Mouse (Mus musculus) midbrain, embryonic 11.5 days (tissue): ENCODE results near the gene Ifnb1. TPM values are rescaled to one million over a fixed set of nuclear protein-coding genes. Genes with fewer than 3 reads are reported as not detected.

ENCODE experiments used
- ATAC-seq: fragments of 200-750 bp; cut with Nextera tagmentation; 2 replicates; pipeline ENCODE4 v1.8.0; 2017; ENCODE audit warnings: moderate TSS enrichment, moderate library complexity; ENCODE audit not compliant: low FRiP score
- DNase-seq: peaks from one replicate; pipeline ENCODE4 v3.0.0; 2015; ENCODE audit warnings: low spot score; ENCODE audit errors: missing footprints
- H3K27ac ChIP-seq: fragments of 300-500 bp; sonication (generic); 2 replicates; pipeline ENCODE4 v1.5.1; 2014; ENCODE audit warnings: low read depth, low read length
- H3K27me3 ChIP-seq: fragments of 300-500 bp; sonication (generic); 2 replicates; pipeline ENCODE4 v1.6.1; 2014; ENCODE audit warnings: mild to moderate bottlenecking, low read length, moderate library complexity, mixed read lengths; ENCODE audit not compliant: control insufficient read depth, insufficient read depth
- H3K36me3 ChIP-seq: fragments of 300-500 bp; sonication (generic); 2 replicates; pipeline ENCODE4 v1.6.1; 2014; ENCODE audit warnings: mild to moderate bottlenecking, low read length, moderate library complexity, mixed read lengths; ENCODE audit not compliant: control insufficient read depth, insufficient read depth
- H3K4me1 ChIP-seq: fragments of 300-500 bp; sonication (generic); 2 replicates; pipeline ENCODE4 v1.6.1; 2014; ENCODE audit warnings: low read length; ENCODE audit not compliant: control insufficient read depth, insufficient read depth
- H3K4me2 ChIP-seq: fragments of 300-500 bp; sonication (generic); 2 replicates; pipeline ENCODE4 v1.6.1; 2014; ENCODE audit warnings: mild to moderate bottlenecking, moderate library complexity
- H3K4me3 ChIP-seq: fragments of 300-500 bp; sonication (generic); 2 replicates; pipeline ENCODE4 v1.5.1; 2014; ENCODE audit warnings: low read depth, low read length
- H3K9ac ChIP-seq: fragments of 300-500 bp; sonication (generic); 2 replicates; pipeline ENCODE4 v1.6.1; 2014; ENCODE audit warnings: low read length
- H3K9me3 ChIP-seq: fragments of 300-500 bp; sonication (generic); 2 replicates; pipeline ENCODE4 v1.6.1; 2016; ENCODE audit warnings: low read length; ENCODE audit not compliant: control insufficient read depth
- WGBS: fragments of 180-500 bp; shearing (Covaris S2); extraction: QIAGEN DNeasy Blood & Tissue Kit; methylation state at CpG from one replicate; pipeline ENCODE4 v1.1.7; 2014; 5-methylcytosine and 5-hydroxymethylcytosine counted together
- polyA plus RNA-seq: library from polyadenylated mRNA; unstranded; fragments of >200 nt; fragmentation: Nextera tagmentation; extraction: Ambion mirVana; gene quantifications from 2 replicates; pipeline ENCODE4 v1.2.1, GENCODE M21; 2014

Ifnb1 gene
- polyA plus RNA-seq, 1 experiment from 2014 or later = not detected

DNA sequence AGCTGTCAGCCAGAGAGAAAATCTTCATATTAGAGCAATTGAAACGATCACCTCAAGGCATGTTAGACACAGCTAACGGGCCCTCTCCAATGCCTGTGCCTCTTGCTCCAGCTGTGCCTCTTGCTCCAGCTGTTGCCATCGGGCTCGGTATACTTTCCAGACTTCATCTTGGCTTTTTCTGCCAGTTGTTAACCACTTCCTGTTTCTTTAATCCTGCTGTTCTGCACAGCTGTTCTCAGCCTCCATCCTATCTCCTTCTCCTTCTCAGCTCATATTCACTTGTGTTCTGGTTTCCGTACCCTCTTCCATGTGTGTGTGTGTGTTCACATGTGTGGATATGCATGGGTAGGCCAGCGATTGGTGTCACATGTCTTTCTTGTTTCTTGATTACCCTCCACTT lies 42.4 kb downstream of the Ifnb1 start:
- WGBS = 86% methylated on average over 6 of the region's 6 CpGs
- Histone ChIP-seq H3K4me2 (no peak overlapping the region), H3K9ac (no peak overlapping the region), H3K4me3 (no peak overlapping the region), H3K27me3 (no peaks in the 10 kb centered on the region), H3K36me3 (no peaks in the 10 kb centered on the region), H3K4me1 (no peaks in the 10 kb centered on the region), H3K27ac (no peak overlapping the region), H3K9me3 (no peaks in the 10 kb centered on the region)
- DNase-seq = no peak
- ATAC-seq = no peak

DNA sequence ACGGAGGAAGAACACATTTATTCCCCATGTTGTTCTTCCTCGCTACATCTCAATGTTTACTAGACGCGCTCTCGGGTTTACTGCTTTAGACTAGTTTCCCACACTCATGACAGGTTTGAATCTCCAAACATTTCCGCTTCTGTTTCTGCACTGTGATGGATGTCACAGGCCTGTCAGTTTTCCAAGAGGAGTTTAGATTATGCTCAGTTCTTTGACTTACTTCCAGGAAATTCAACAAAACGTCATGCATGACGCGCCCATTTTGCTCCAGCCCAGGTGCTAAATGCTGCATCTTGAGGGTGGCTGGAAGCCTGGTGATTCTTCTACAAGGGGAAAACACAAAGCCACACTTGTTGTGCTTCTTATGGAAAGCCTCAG lies 43.8 kb downstream of the Ifnb1 start:
- H3K27ac ChIP-seq = no peak overlapping the region
- 95% methylated on average over 9 of the region's 9 CpGs for WGBS
- no peak for DNase-seq

DNA sequence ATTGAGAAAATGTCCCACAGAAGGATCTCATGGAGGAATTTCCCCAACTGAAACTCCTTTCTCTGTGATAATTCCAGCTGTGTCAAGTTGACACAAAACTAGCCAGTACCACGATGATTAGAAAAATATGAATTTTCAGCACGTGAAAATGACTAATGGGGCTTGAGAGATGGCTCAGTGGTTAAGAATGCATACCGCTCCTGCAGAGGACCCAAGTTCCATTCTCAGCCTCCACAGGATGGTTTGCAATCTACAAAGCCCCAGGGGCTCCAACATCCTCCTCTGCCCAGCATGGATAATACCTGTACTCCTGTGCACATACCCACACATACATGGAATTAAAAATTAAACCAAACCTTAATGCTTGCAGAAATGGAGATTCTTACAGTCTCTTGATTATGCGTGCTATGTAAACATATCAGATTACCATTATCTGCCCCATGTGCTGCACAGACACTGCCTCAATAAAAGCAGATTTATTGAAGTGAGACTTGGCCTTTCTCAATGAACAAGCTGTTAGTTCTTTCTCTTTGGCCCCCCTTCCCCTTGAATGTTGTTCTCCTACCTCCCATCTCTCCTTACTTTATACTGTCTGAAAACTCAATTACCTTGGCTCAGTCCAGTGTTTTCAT lies 44.3 kb downstream of the Ifnb1 start:
- Histone ChIP-seq H3K4me2 (no peak overlapping the region), H3K4me3 (no peak overlapping the region), H3K9me3 (no peaks in the 10 kb centered on the region), H3K27me3 (no peaks in the 10 kb centered on the region), H3K27ac (no peak overlapping the region), H3K9ac (no peak overlapping the region), H3K36me3 (no peaks in the 10 kb centered on the region), H3K4me1 (no peaks in the 10 kb centered on the region)
- ATAC-seq = no peak
- 82% methylated on average over 4 of the region's 4 CpGs for whole genome bisulfite sequencing
- DNase-seq = no peak

More for the DNA sequence above, 43.8 kb downstream of the Ifnb1 start:
- Histone ChIP-seq H3K4me1 (no peaks in the 10 kb centered on the region), H3K9ac (no peak overlapping the region), H3K4me3 (no peak overlapping the region), H3K9me3 (no peaks in the 10 kb centered on the region), H3K27me3 (no peaks in the 10 kb centered on the region), H3K4me2 (no peak overlapping the region), H3K36me3 (no peaks in the 10 kb centered on the region)
- ATAC-seq = no peak

DNA sequence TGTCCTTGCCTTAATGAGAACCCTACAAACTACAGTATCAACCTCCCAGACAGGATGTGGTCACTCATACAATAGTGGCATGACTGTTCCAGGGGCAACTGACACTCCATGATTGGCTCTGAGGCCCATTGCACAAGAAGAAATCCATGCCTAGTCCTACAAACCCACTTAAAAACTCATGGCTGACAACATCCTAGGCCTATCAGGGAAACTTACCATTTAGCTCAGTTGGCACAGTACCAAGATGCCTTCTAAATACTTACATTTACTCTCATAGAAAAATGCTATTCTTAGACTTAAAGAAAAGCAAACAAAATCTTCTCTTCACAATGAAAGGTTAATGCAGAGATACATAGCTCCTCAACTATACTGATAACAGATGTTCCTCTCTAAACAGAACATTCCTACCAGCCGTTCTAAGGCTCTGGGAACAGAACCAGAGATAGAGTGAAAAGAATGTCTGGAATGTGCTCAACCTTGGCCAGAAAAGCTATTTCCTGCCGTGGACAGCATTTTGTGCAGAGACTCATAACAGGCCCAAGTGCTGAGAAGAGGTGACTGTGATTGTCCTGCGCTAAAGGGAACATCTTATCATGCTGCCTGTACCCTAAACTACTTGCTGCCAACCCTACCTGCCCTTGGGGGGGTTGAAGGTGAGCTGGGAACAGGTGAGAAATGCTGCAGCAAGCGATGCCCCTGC lies 45.9 kb downstream of the Ifnb1 start:
- 71% methylated on average over 4 of the region's 4 CpGs for WGBS
- H3K4me2 ChIP-seq = no peak overlapping the region
- no peaks in the 10 kb centered on the region for H3K36me3 ChIP-seq
- no peaks in the 10 kb centered on the region for H3K4me1 ChIP-seq
- H3K9me3 ChIP-seq = no peaks in the 10 kb centered on the region
- no peak overlapping the region for H3K4me3 ChIP-seq
- H3K27me3 ChIP-seq = no peaks in the 10 kb centered on the region
- no peak overlapping the region for H3K27ac ChIP-seq
- no peak for DNase-seq
- H3K9ac ChIP-seq = no peak overlapping the region
- ATAC-seq = no peak

DNA sequence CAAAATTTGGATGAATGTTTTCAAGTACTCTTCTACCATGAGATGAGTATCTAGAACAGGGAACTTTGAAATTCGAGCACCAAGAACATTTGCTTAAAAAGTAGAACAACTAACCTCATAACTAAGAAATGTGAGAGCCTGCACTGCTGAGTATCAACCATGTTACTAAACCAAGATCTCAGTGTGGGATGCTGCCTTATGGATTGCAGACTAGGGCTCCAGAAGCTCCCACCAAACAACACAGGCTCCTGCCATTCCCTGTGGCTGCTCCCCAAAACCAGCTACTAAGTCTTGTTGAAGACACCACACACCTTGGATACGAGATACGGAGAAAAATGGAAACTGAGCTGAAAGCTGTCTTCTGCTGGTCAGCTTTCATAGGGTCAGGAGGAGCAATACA lies 46.5 kb downstream of the Ifnb1 start:
- Histone ChIP-seq H3K4me3 (no peak overlapping the region), H3K36me3 (no peaks in the 10 kb centered on the region), H3K27me3 (no peaks in the 10 kb centered on the region), H3K4me1 (no peaks in the 10 kb centered on the region), H3K9me3 (no peaks in the 10 kb centered on the region), H3K27ac (no peak overlapping the region), H3K4me2 (no peak overlapping the region), H3K9ac (no peak overlapping the region)
- WGBS = 83% methylated on average over 3 of the region's 3 CpGs
- no peak for ATAC-seq
- no peak for DNase-seq

Other genes with a start within 250 kb of the Ifnb1 start
- gene Hacd4, start 83.8 kb downstream of the Ifnb1 start, polyA plus RNA-seq = 3.7 and 4.4 TPM in 2 replicates
- gene Ifna15, start 35.5 kb upstream of the Ifnb1 start, polyA plus RNA-seq = not detected in 2 replicates
- not detected in 2 replicates for gene Ifna14, start 49.0 kb upstream of the Ifnb1 start, polyA plus RNA-seq
- gene Ifna9, start 69.6 kb upstream of the Ifnb1 start, polyA plus RNA-seq = not detected in 2 replicates
- gene Ifna12, start 80.6 kb upstream of the Ifnb1 start, polyA plus RNA-seq = not detected in 2 replicates
- gene C87499, start 111.6 kb upstream of the Ifnb1 start, polyA plus RNA-seq = not detected in 2 replicates
- not detected in 2 replicates for gene Ifna13, start 121.7 kb upstream of the Ifnb1 start, polyA plus RNA-seq
- gene Ifna16, start 154.2 kb upstream of the Ifnb1 start, polyA plus RNA-seq = not detected in 2 replicates
- not detected in 2 replicates for gene Ifna2, start 161.1 kb upstream of the Ifnb1 start, polyA plus RNA-seq
- not detected in 2 replicates for gene Ifnab, start 168.6 kb upstream of the Ifnb1 start, polyA plus RNA-seq
- gene Gm26566, start 199.0 kb upstream of the Ifnb1 start, polyA plus RNA-seq = 1.4 and 1.6 TPM in 2 replicates
- gene Klhl9, start 199.7 kb upstream of the Ifnb1 start, polyA plus RNA-seq = 153 and 169 TPM in 2 replicates
- gene Gm13271, start 232.1 kb upstream of the Ifnb1 start, polyA plus RNA-seq = not detected in 2 replicates
- 0.15 TPM in 1 of 2 replicates, not detected in the other for gene Gm13283, start 237.3 kb upstream of the Ifnb1 start, polyA plus RNA-seq